Mouse (Mus musculus) limb, embryonic 15.5 days (tissue): ENCODE results near the gene Spem1. TPM values are rescaled to one million over a fixed set of nuclear protein-coding genes. Genes with fewer than 3 reads are reported as not detected.
"Not testable (repeated sequence)": the region's sequence is repeated elsewhere in the genome, so short reads cannot be mapped to it uniquely, and the experiment has no call there.

ENCODE experiments used
- ATAC-seq: fragments of 200-750 bp; cut with Nextera tagmentation; 2 replicates; pipeline ENCODE4 v1.8.0; 2017; ENCODE audit warnings: low read depth, moderate TSS enrichment; ENCODE audit not compliant: insufficient number of reproducible peaks, low FRiP score, low TSS enrichment
- H3K27ac ChIP-seq: fragments of 300-500 bp; sonication (generic); 2 replicates; pipeline ENCODE4 v1.5.1; 2015; ENCODE audit warnings: moderate library complexity, mild to moderate bottlenecking, inconsistent platforms
- H3K27me3 ChIP-seq: fragments of 300-500 bp; sonication (generic); 2 replicates; pipeline ENCODE4 v1.6.1; 2015; ENCODE audit warnings: inconsistent platforms
- H3K36me3 ChIP-seq: fragments of 300-500 bp; sonication (generic); 2 replicates; pipeline ENCODE4 v1.6.1; 2015; ENCODE audit warnings: inconsistent platforms
- H3K4me1 ChIP-seq: fragments of 300-500 bp; sonication (generic); 2 replicates; pipeline ENCODE4 v1.6.1; 2015; ENCODE audit warnings: inconsistent platforms
- H3K4me2 ChIP-seq: fragments of 300-500 bp; sonication (generic); 2 replicates; pipeline ENCODE4 v1.6.1; 2015; ENCODE audit warnings: mild to moderate bottlenecking, inconsistent platforms
- H3K4me3 ChIP-seq: fragments of 300-500 bp; sonication (generic); 2 replicates; pipeline ENCODE4 v1.5.1; 2015; ENCODE audit warnings: mild to moderate bottlenecking, inconsistent platforms
- H3K9ac ChIP-seq: fragments of 300-500 bp; sonication (generic); 2 replicates; pipeline ENCODE4 v1.6.1; 2015; ENCODE audit warnings: inconsistent platforms
- H3K9me3 ChIP-seq: fragments of 300-500 bp; sonication (generic); 2 replicates; pipeline ENCODE4 v1.6.1; 2016; ENCODE audit warnings: inconsistent platforms
- WGBS: fragments of 180-500 bp; shearing (Covaris S2); methylation state at CpG from one replicate; pipeline ENCODE4 v1.1.7; 2015; 5-methylcytosine and 5-hydroxymethylcytosine counted together
- polyA plus RNA-seq: library from polyadenylated mRNA; unstranded; fragments of >200 nt; fragmentation: Nextera tagmentation; extraction: Ambion mirVana; gene quantifications from 2 replicates; pipeline ENCODE4 v1.2.1, GENCODE M21; 2015

Gene Spem1
- polyA plus RNA-seq, result 0.28 TPM in 1 of 2 replicates, not detected in the other

- Histone ChIP-seq H3K9ac (no peak within 1 kb of the TSS), H3K36me3 (peaks cover 28% of the 10 kb centered on the region), H3K9me3 (no peaks in the 10 kb centered on the region), H3K4me1 (no peaks in the 10 kb centered on the region), H3K27me3 (no peaks in the 10 kb centered on the region), H3K27ac (no peak within 1 kb of the TSS), H3K4me3 (no peak within 1 kb of the TSS), H3K4me2 (no peak within 1 kb of the TSS)
- no peak for ATAC-seq
- 81% methylated on average over 3 of the region's 3 CpGs for WGBS
Measured at GRCm38 (mm10) chr11:69822080-69822479, at the start of gene Spem1. Gene Spem1, minus strand, starts transcription at chr11:69822180.

- H3K9me3 ChIP-seq, result no peaks in the 10 kb centered on the region
- no peak overlapping the region for H3K4me2 ChIP-seq
- no peaks in the 10 kb centered on the region for H3K36me3 ChIP-seq
- H3K4me3 ChIP-seq, result no peak overlapping the region
- no peak overlapping the region for H3K9ac ChIP-seq
- no peaks in the 10 kb centered on the region for H3K27me3 ChIP-seq
- WGBS, result 81% methylated on average over 2 of the region's 2 CpGs
- H3K27ac ChIP-seq, result no peak overlapping the region
- 0 out of 2 replicates have a peak, but pooled peaks cover under 1% of the 10 kb centered on the region for H3K4me1 ChIP-seq
- no peak for ATAC-seq
Measured at GRCm38 (mm10) chr11:69870289-69871069, 48.5 kb upstream of the Spem1 start.

GRCm38 (mm10) chr11:69867335-69867734, 45.4 kb upstream of the Spem1 start:
- Histone ChIP-seq H3K4me3 (no peak overlapping the region), H3K4me1 (peaks cover 4% of the 10 kb centered on the region; the same call in 1 of the 2 replicates), H3K36me3 (no peaks in the 10 kb centered on the region), H3K4me2 (no peak overlapping the region), H3K9me3 (no peaks in the 10 kb centered on the region), H3K27me3 (no peaks in the 10 kb centered on the region), H3K9ac (no peak overlapping the region), H3K27ac (no peak overlapping the region)
- no peak for ATAC-seq
- 72% methylated on average over 9 of the region's 9 CpGs for WGBS

GRCm38 (mm10) chr11:69865561-69865960, 43.6 kb upstream of the Spem1 start:
- H3K9ac ChIP-seq, result no peak overlapping the region
- peaks cover 4% of the 10 kb centered on the region; the same call in 1 of the 2 replicates for H3K4me1 ChIP-seq
- H3K9me3 ChIP-seq, result no peaks in the 10 kb centered on the region
- no peak overlapping the region for H3K4me3 ChIP-seq
- H3K36me3 ChIP-seq, result no peaks in the 10 kb centered on the region
- WGBS, result 78% methylated on average over 9 of the region's 9 CpGs
- H3K27me3 ChIP-seq, result no peaks in the 10 kb centered on the region
- H3K4me2 ChIP-seq, result no peak overlapping the region
- ATAC-seq, result no peak
- no peak overlapping the region for H3K27ac ChIP-seq

- H3K27ac ChIP-seq, result no peak overlapping the region
- H3K9me3 ChIP-seq, result no peaks in the 10 kb centered on the region
- H3K4me3 ChIP-seq, result no peak overlapping the region
- ATAC-seq, result no peak
- H3K4me2 ChIP-seq, result no peak overlapping the region
- WGBS, result 48% methylated on average over 8 of the region's 8 CpGs
- H3K9ac ChIP-seq, result no peak overlapping the region
- no peaks in the 10 kb centered on the region for H3K36me3 ChIP-seq
- peaks cover 4% of the 10 kb centered on the region; the same call in 1 of the 2 replicates for H3K4me1 ChIP-seq
- peaks cover 7% of the 10 kb centered on the region; the same call in 1 of the 2 replicates for H3K27me3 ChIP-seq
Measured at GRCm38 (mm10) chr11:69864138-69864860, 42.3 kb upstream of the Spem1 start.

GRCm38 (mm10) chr11:69863729-69864128, 41.7 kb upstream of the Spem1 start:
- H3K27ac ChIP-seq, ATAC-seq, H3K4me2 ChIP-seq, H3K9me3 ChIP-seq, H3K4me3 ChIP-seq, H3K36me3 ChIP-seq, H3K4me1 ChIP-seq, H3K9ac ChIP-seq: not testable (repeated sequence)
- H3K27me3 ChIP-seq, result peaks cover 13% of the 10 kb centered on the region
- WGBS, result 74% methylated on average over 3 of the region's 3 CpGs

- peaks cover 31% of the 10 kb centered on the region for H3K27me3 ChIP-seq
- H3K4me2 ChIP-seq, result peak within 1 kb of the TSS; percentile 26
- peak within 1 kb of the TSS; percentile 34 for H3K27ac ChIP-seq
- 19% methylated on average over 30 of the region's 30 CpGs for WGBS
- no peaks in the 10 kb centered on the region for H3K9me3 ChIP-seq
- H3K4me3 ChIP-seq, result peak within 1 kb of the TSS; percentile 24
- H3K36me3 ChIP-seq, result no peaks in the 10 kb centered on the region
- H3K9ac ChIP-seq, result no peak within 1 kb of the TSS
- ATAC-seq, result no peak
- peaks cover 18% of the 10 kb centered on the region for H3K4me1 ChIP-seq
Measured at GRCm38 (mm10) chr11:69858113-69858998, 36.4 kb upstream of the Spem1 start, which contains the start of gene Tnk1. Gene Tnk1, minus strand, starts transcription at chr11:69858730.

GRCm38 (mm10) chr11:69855347-69855746, 33.4 kb upstream of the Spem1 start:
- H3K4me2 ChIP-seq, result peak overlapping the region; percentile 31
- ATAC-seq, result no peak
- no peak overlapping the region for H3K9ac ChIP-seq
- no peak overlapping the region for H3K4me3 ChIP-seq
- H3K4me1 ChIP-seq, result peaks cover 23% of the 10 kb centered on the region
- H3K27me3 ChIP-seq, result peaks cover 31% of the 10 kb centered on the region
- H3K9me3 ChIP-seq, result no peaks in the 10 kb centered on the region
- no peak overlapping the region for H3K27ac ChIP-seq
- 23% methylated on average over 16 of the region's 16 CpGs for WGBS
- H3K36me3 ChIP-seq, result peaks cover 20% of the 10 kb centered on the region

- H3K4me1 ChIP-seq, result peaks cover 24% of the 10 kb centered on the region
- H3K4me2 ChIP-seq, result no peak overlapping the region
- H3K4me3 ChIP-seq, result no peak overlapping the region
- H3K36me3 ChIP-seq, result peaks cover 26% of the 10 kb centered on the region
- peaks cover 28% of the 10 kb centered on the region for H3K27me3 ChIP-seq
- ATAC-seq, result no peak
- H3K9ac ChIP-seq, result no peak overlapping the region
- no peak overlapping the region for H3K27ac ChIP-seq
- H3K9me3 ChIP-seq, result no peaks in the 10 kb centered on the region
- 80% methylated on average over 10 of the region's 10 CpGs for WGBS
Measured at GRCm38 (mm10) chr11:69854680-69855079, 32.7 kb upstream of the Spem1 start.

- Histone ChIP-seq H3K36me3 (peaks cover 33% of the 10 kb centered on the region), H3K4me2 (no peak overlapping the region), H3K4me1 (peaks cover 24% of the 10 kb centered on the region), H3K27ac (no peak overlapping the region), H3K27me3 (peaks cover 21% of the 10 kb centered on the region), H3K4me3 (no peak overlapping the region), H3K9me3 (no peaks in the 10 kb centered on the region), H3K9ac (no peak overlapping the region)
- 65% methylated on average over 7 of the region's 7 CpGs for WGBS
- ATAC-seq, result no peak
Measured at GRCm38 (mm10) chr11:69853994-69854393, 32.0 kb upstream of the Spem1 start.

- Histone ChIP-seq H3K4me1 (peaks cover 36% of the 10 kb centered on the region), H3K36me3 (peaks cover 50% of the 10 kb centered on the region)
- 66% methylated on average over 8 of the region's 8 CpGs for WGBS
Measured at GRCm38 (mm10) chr11:69850754-69851153, 28.8 kb upstream of the Spem1 start.

More at GRCm38 (mm10) chr11:69850754-69851153, 28.8 kb upstream of the Spem1 start:
- H3K27ac ChIP-seq, result no peak overlapping the region
- 0 out of 2 replicates have a peak, but pooled peaks cover 4% of the 10 kb centered on the region for H3K27me3 ChIP-seq
- H3K9me3 ChIP-seq, result no peaks in the 10 kb centered on the region
- no peak for ATAC-seq
- no peak overlapping the region for H3K4me3 ChIP-seq
- no peak overlapping the region for H3K4me2 ChIP-seq
- no peak overlapping the region for H3K9ac ChIP-seq
